Comparison of ENCODE assay signal across 22 mouse cellular contexts in the genomic region with DNA sequence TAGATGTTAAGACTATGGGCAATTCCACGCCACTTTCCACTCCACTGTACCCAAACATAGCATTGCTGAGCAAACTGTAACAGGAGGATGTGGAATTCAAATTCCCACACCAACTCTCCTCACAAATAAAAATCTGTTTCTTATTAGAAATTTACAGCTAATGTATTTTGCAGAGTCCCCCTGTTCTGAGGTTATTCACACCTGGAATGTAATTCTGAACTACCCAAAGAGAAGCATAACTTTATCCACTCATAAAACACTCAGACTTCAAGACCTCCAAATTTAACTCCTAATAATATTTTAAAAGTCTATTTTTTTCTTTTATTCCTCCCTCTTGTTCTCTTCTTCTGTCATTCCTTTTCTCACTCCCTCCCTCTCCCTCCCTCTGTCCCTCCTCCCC.
DNase-seq lines count a peak whose midpoint lies in the region; ATAC-seq and TF ChIP-seq lines count a peak whose summit lies in the region.
"Had no signal": no experiment of that assay in that cellular context is flagged by ENCODE, and none has a peak within 500 bp of the region (broad histone marks: within the 10 kb centered on the region; RNA-seq: fewer than 3 reads in every experiment).

No protein-coding gene starts in this region.

- 0 out of 2 replicates have a peak, but pooled peaks cover 3% of the 10 kb centered on the region for H3K4me1 ChIP-seq in limb, embryonic 12.5 days (replicated peaks)
- no peaks in the 10 kb centered on the region for H3K4me1 ChIP-seq in limb, embryonic 10.5 days
- peaks cover 13% of the 10 kb centered on the region for H3K4me1 ChIP-seq in limb, embryonic 13.5 days
- H3K4me1 ChIP-seq in limb, embryonic 14.5 days (ENCODE audit: control insufficient read depth, insufficient read depth, low read length), result peaks cover 5% of the 10 kb centered on the region; the same call in 1 of the 2 replicates

- no peaks in the 10 kb centered on the region for H3K36me3 ChIP-seq in limb, embryonic 12.5 days
- no peaks in the 10 kb centered on the region for H3K36me3 ChIP-seq in limb, embryonic 10.5 days
- H3K36me3 ChIP-seq in limb, embryonic 13.5 days, result no peaks in the 10 kb centered on the region
- H3K36me3 ChIP-seq in limb, embryonic 14.5 days (ENCODE audit: control insufficient read depth, insufficient read depth, low read length), result no peaks in the 10 kb centered on the region
- H3K36me3 ChIP-seq: G1E had no signal

- ATAC-seq in limb, embryonic 12.5 days (ENCODE audit: insufficient number of reproducible peaks, insufficient read depth, low FRiP score, low TSS enrichment, low read depth), result peak; percentile 78
- peak; percentile 84 for ATAC-seq in limb, embryonic 13.5 days (ENCODE audit: low FRiP score, low read depth)
- no peak for ATAC-seq in limb, embryonic 14.5 days (ENCODE audit: low FRiP score, low read depth)
- ATAC-seq: activated CD4-positive, CD25-positive, alpha-beta regulatory T cell, adult 4 months; CD4-positive, CD25-positive, alpha-beta regulatory T cell, adult 4 months; Patski had no signal

- no peak overlapping the region for H3K4me3 ChIP-seq in limb, embryonic 12.5 days (replicated peaks)
- no peak overlapping the region for H3K4me3 ChIP-seq in limb, embryonic 10.5 days
- no peak overlapping the region for H3K4me3 ChIP-seq in limb, embryonic 13.5 days
- H3K4me3 ChIP-seq in limb, embryonic 14.5 days (replicated peaks; ENCODE audit: low read length), result no peak overlapping the region

- WGBS in limb, embryonic 12.5 days, result 36% methylated on average over 1 of the region's 1 CpGs
- WGBS in limb, embryonic 10.5 days, result 87% methylated on average over 1 of the region's 1 CpGs
- 22% methylated on average over 1 of the region's 1 CpGs for WGBS in limb, embryonic 13.5 days
- 29% methylated on average over 1 of the region's 1 CpGs for WGBS in limb, embryonic 14.5 days

- no peak for TF ChIP-seq POLR2A in limb, embryonic 14.5 days (IDR thresholded peaks at IDR 0.05; ENCODE audit: borderline replicate concordance, extremely low read depth, insufficient read depth, insufficient read length)

- no peak overlapping the region for H3K4me2 ChIP-seq in limb, embryonic 12.5 days
- peak overlapping the region; percentile 30; the same call in 1 of the 2 replicates for H3K4me2 ChIP-seq in limb, embryonic 13.5 days (replicated peaks)
- H3K4me2 ChIP-seq in limb, embryonic 14.5 days (replicated peaks; ENCODE audit: low read depth, low read length, severe bottlenecking), result no peak overlapping the region

- intact Hi-C loops in gastrocnemius, postnatal 14 days (cut with DNase I; ENCODE audit: low total_unique reads), result no loop called here

- no peak for DNase-seq in limb, embryonic 10.5 days (ENCODE audit: low spot score)
- peak; percentile 25 for DNase-seq in forelimb bud, embryonic 11.5 days (ENCODE audit: low read depth, low spot score)
- peak; percentile 38 for DNase-seq in limb, embryonic 14.5 days (ENCODE audit: low spot score)
- no peak for DNase-seq in urinary bladder, adult 18-20 months (ENCODE audit: low spot score in 2 of 2)
- DNase-seq in ovary, postnatal 10 days (ENCODE audit: low spot score), result no peak
- no peak for DNase-seq in gastrocnemius, postnatal 14 days
- DNase-seq: adrenal gland, adult 2 months; adrenal gland, adult 8-10 months; adrenal gland, postnatal 10 days; adrenal gland, postnatal 14 days; adrenal gland, postnatal 25 days; adrenal gland, postnatal 36 days; B cell, adult 2 months; cerebellum, adult 11 months; cerebellum, adult 11-12 months had no signal

- 0 out of 2 replicates have a peak overlapping the region, but pooled peaks have one; percentile 17 for H3K27ac ChIP-seq in limb, embryonic 12.5 days
- no peak overlapping the region for H3K27ac ChIP-seq in limb, embryonic 10.5 days
- no peak overlapping the region for H3K27ac ChIP-seq in limb, embryonic 13.5 days
- no peak overlapping the region for H3K27ac ChIP-seq in limb, embryonic 14.5 days (replicated peaks; ENCODE audit: low read depth, low read length)

- H3K9ac ChIP-seq in limb, embryonic 12.5 days (replicated peaks), result no peak overlapping the region
- no peak overlapping the region for H3K9ac ChIP-seq in limb, embryonic 13.5 days
- H3K9ac ChIP-seq in limb, embryonic 14.5 days (ENCODE audit: low read depth, low read length, severe bottlenecking), result no peak overlapping the region

- no peaks in the 10 kb centered on the region for H3K9me3 ChIP-seq in limb, embryonic 12.5 days
- no peaks in the 10 kb centered on the region for H3K9me3 ChIP-seq in limb, embryonic 10.5 days (replicated peaks)
- no peaks in the 10 kb centered on the region for H3K9me3 ChIP-seq in limb, embryonic 13.5 days
- no peaks in the 10 kb centered on the region for H3K9me3 ChIP-seq in limb, embryonic 14.5 days (ENCODE audit: control insufficient read depth, low read length)
- H3K9me3 ChIP-seq: G1E had no signal

- H3K27me3 ChIP-seq in limb, embryonic 12.5 days, result no peaks in the 10 kb centered on the region
- no peaks in the 10 kb centered on the region for H3K27me3 ChIP-seq in limb, embryonic 10.5 days (ENCODE audit: low read depth, poor library complexity, severe bottlenecking)
- no peaks in the 10 kb centered on the region for H3K27me3 ChIP-seq in limb, embryonic 13.5 days
- H3K27me3 ChIP-seq in limb, embryonic 14.5 days (ENCODE audit: control insufficient read depth, insufficient read depth, low read length), result no peaks in the 10 kb centered on the region
- H3K27me3 ChIP-seq: CH12.LX, Patski had no signal

Comparison
In these comparisons a context has a peak if more than half of its experiments do, and no peak if none do; other contexts are left out.
1. DNase-seq: peak in forelimb bud, embryonic 11.5 days (single experiment) and limb, embryonic 14.5 days (single experiment); none in limb, embryonic 10.5 days (single experiment), urinary bladder, adult 18-20 months (0 of 2), ovary, postnatal 10 days (single experiment) and gastrocnemius, postnatal 14 days (single experiment).